Mouse (Mus musculus) hindbrain, embryonic 13.5 days (tissue): ENCODE data around the gene Olfr282. TPM values are rescaled to one million over a fixed set of nuclear protein-coding genes. Genes with fewer than 3 reads are reported as not detected.

Experiments used
- ATAC-seq: fragments of 200-750 bp; cut with Nextera tagmentation; 2 replicates; pipeline ENCODE4 v1.8.0; 2017; ENCODE audit warnings: moderate TSS enrichment; ENCODE audit not compliant: low FRiP score
- H3K27ac ChIP-seq: fragments of 300-500 bp; sonication (generic); 2 replicates; pipeline ENCODE4 v1.5.1; 2015; ENCODE audit warnings: inconsistent platforms, mild to moderate bottlenecking, moderate library complexity
- H3K27me3 ChIP-seq: fragments of 300-500 bp; sonication (generic); 2 replicates; pipeline ENCODE4 v1.6.1; 2015; ENCODE audit warnings: mild to moderate bottlenecking, inconsistent platforms
- H3K36me3 ChIP-seq: fragments of 300-500 bp; sonication (generic); 2 replicates; pipeline ENCODE4 v1.6.1; 2015; ENCODE audit warnings: mild to moderate bottlenecking, inconsistent platforms
- H3K4me1 ChIP-seq: fragments of 300-500 bp; sonication (generic); replicated peaks from 2 replicates; pipeline ENCODE4 v1.6.1; 2015; ENCODE audit warnings: inconsistent platforms
- H3K4me2 ChIP-seq: fragments of 300-500 bp; sonication (generic); 2 replicates; pipeline ENCODE4 v1.6.1; 2015; ENCODE audit warnings: inconsistent platforms, mild to moderate bottlenecking, moderate library complexity
- H3K4me3 ChIP-seq: fragments of 300-500 bp; sonication (generic); 2 replicates; pipeline ENCODE4 v1.5.1; 2015; ENCODE audit warnings: mild to moderate bottlenecking, inconsistent platforms
- H3K9ac ChIP-seq: fragments of 300-500 bp; sonication (generic); 2 replicates; pipeline ENCODE4 v1.6.1; 2015; ENCODE audit warnings: mild to moderate bottlenecking, inconsistent platforms
- H3K9me3 ChIP-seq: fragments of 300-500 bp; sonication (generic); 2 replicates; pipeline ENCODE4 v1.6.1; 2016; ENCODE audit warnings: inconsistent platforms
- WGBS: fragments of 180-500 bp; shearing (Covaris S2); methylation state at CpG from one replicate; pipeline ENCODE4 v1.1.7; 2015; 5-methylcytosine and 5-hydroxymethylcytosine counted together
- polyA plus RNA-seq: library from polyadenylated mRNA; unstranded; fragments of >200 nt; fragmentation: Nextera tagmentation; extraction: Ambion mirVana; gene quantifications from 2 replicates; pipeline ENCODE4 v1.2.1, GENCODE M21; 2015

Gene Olfr282
- polyA plus RNA-seq, 1 experiment from 2014 or later, result not detected

- WGBS, result 73% methylated on average over 7 of the region's 7 CpGs
- Histone ChIP-seq H3K36me3 (no peaks in the 10 kb centered on the region), H3K9ac (no peak overlapping the region), H3K4me1 (no peaks in the 10 kb centered on the region), H3K27me3 (no peaks in the 10 kb centered on the region), H3K9me3 (no peaks in the 10 kb centered on the region), H3K4me3 (no peak overlapping the region), H3K27ac (no peak overlapping the region), H3K4me2 (no peak overlapping the region)
- no peak for ATAC-seq
Measured at GRCm38 (mm10) chr15:98418096-98418495, 12.9 kb upstream of the Olfr282 start.

- no peak overlapping the region for H3K4me2 ChIP-seq
- no peak for ATAC-seq
- H3K4me3 ChIP-seq, result no peak overlapping the region
- 74% methylated on average over 4 of the region's 4 CpGs for WGBS
- no peaks in the 10 kb centered on the region for H3K27me3 ChIP-seq
- no peaks in the 10 kb centered on the region for H3K36me3 ChIP-seq
- no peak overlapping the region for H3K27ac ChIP-seq
- 0 out of 2 replicates have a peak, but pooled peaks cover 3% of the 10 kb centered on the region for H3K4me1 ChIP-seq
- no peak overlapping the region for H3K9ac ChIP-seq
- no peaks in the 10 kb centered on the region for H3K9me3 ChIP-seq
Measured at GRCm38 (mm10) chr15:98420897-98421296, 10.1 kb upstream of the Olfr282 start.

- Histone ChIP-seq H3K9me3 (no peaks in the 10 kb centered on the region), H3K4me3 (no peak overlapping the region), H3K36me3 (no peaks in the 10 kb centered on the region), H3K27ac (no peak overlapping the region), H3K4me2 (no peak overlapping the region), H3K27me3 (no peaks in the 10 kb centered on the region), H3K4me1 (0 out of 2 replicates have a peak, but pooled peaks cover 3% of the 10 kb centered on the region), H3K9ac (no peak overlapping the region)
- WGBS, result 66% methylated on average over 14 of the region's 14 CpGs
- no peak for ATAC-seq
Measured at GRCm38 (mm10) chr15:98424326-98424725, 6.7 kb upstream of the Olfr282 start.

- no peak for ATAC-seq
- no peak overlapping the region for H3K4me2 ChIP-seq
- H3K4me1 ChIP-seq, result 0 out of 2 replicates have a peak, but pooled peaks cover 3% of the 10 kb centered on the region
- H3K4me3 ChIP-seq, result no peak overlapping the region
- H3K27ac ChIP-seq, result no peak overlapping the region
- H3K9ac ChIP-seq, result no peak overlapping the region
- 67% methylated on average over 6 of the region's 6 CpGs for WGBS
- no peaks in the 10 kb centered on the region for H3K27me3 ChIP-seq
- no peaks in the 10 kb centered on the region for H3K9me3 ChIP-seq
- H3K36me3 ChIP-seq, result no peaks in the 10 kb centered on the region
Measured at GRCm38 (mm10) chr15:98424753-98425152, 6.3 kb upstream of the Olfr282 start.

- 84% methylated on average over 7 of the region's 7 CpGs for WGBS
- H3K36me3 ChIP-seq, result no peaks in the 10 kb centered on the region
- no peak overlapping the region for H3K4me2 ChIP-seq
- 0 out of 2 replicates have a peak, but pooled peaks cover 3% of the 10 kb centered on the region for H3K4me1 ChIP-seq
- ATAC-seq, result no peak
- H3K4me3 ChIP-seq, result no peak overlapping the region
- no peaks in the 10 kb centered on the region for H3K27me3 ChIP-seq
- no peaks in the 10 kb centered on the region for H3K9me3 ChIP-seq
- H3K27ac ChIP-seq, result no peak overlapping the region
- H3K9ac ChIP-seq, result no peak overlapping the region
Measured at GRCm38 (mm10) chr15:98425188-98425587, 5.8 kb upstream of the Olfr282 start.

- Histone ChIP-seq H3K36me3 (no peaks in the 10 kb centered on the region), H3K27me3 (no peaks in the 10 kb centered on the region), H3K9me3 (no peaks in the 10 kb centered on the region), H3K9ac (no peak overlapping the region), H3K4me1 (no peaks in the 10 kb centered on the region), H3K4me3 (no peak overlapping the region), H3K4me2 (no peak overlapping the region), H3K27ac (no peak overlapping the region)
- WGBS, result 82% methylated on average over 3 of the region's 3 CpGs
- no peak for ATAC-seq
Measured at GRCm38 (mm10) chr15:98444561-98444960, 13.5 kb downstream of the Olfr282 start.

- H3K9me3 ChIP-seq, result no peaks in the 10 kb centered on the region
- H3K27ac ChIP-seq, result no peak overlapping the region
- no peak overlapping the region for H3K9ac ChIP-seq
- no peak for ATAC-seq
- H3K4me2 ChIP-seq, result peak overlapping the region; percentile 7; the same call in 1 of the 2 replicates
- WGBS, result 58% methylated on average over 4 of the region's 4 CpGs
- no peaks in the 10 kb centered on the region for H3K36me3 ChIP-seq
- no peaks in the 10 kb centered on the region for H3K4me1 ChIP-seq
- no peak overlapping the region for H3K4me3 ChIP-seq
- no peaks in the 10 kb centered on the region for H3K27me3 ChIP-seq
Measured at GRCm38 (mm10) chr15:98448521-98448920, 17.5 kb downstream of the Olfr282 start.

GRCm38 (mm10) chr15:98452288-98452687, 21.3 kb downstream of the Olfr282 start, which contains the start of gene Olfr281:
Olfr281 (plus strand) TSS chr15:98452588.
- no peaks in the 10 kb centered on the region for H3K4me1 ChIP-seq
- no peak within 1 kb of the TSS for H3K4me2 ChIP-seq
- H3K9me3 ChIP-seq, result no peaks in the 10 kb centered on the region
- H3K27me3 ChIP-seq, result no peaks in the 10 kb centered on the region
- ATAC-seq, result no peak
- H3K4me3 ChIP-seq, result no peak within 1 kb of the TSS
- no peaks in the 10 kb centered on the region for H3K36me3 ChIP-seq
- no peak within 1 kb of the TSS for H3K9ac ChIP-seq
- WGBS, result 93% methylated on average over 7 of the region's 7 CpGs
- H3K27ac ChIP-seq, result no peak within 1 kb of the TSS

- no peak for ATAC-seq
- H3K36me3 ChIP-seq, result no peaks in the 10 kb centered on the region
- no peak within 1 kb of the TSS for H3K4me2 ChIP-seq
- no peaks in the 10 kb centered on the region; the same call in none of the 2 replicates for H3K9me3 ChIP-seq
- no peak within 1 kb of the TSS for H3K27ac ChIP-seq
- 95% methylated on average over 4 of the region's 4 CpGs for WGBS
- no peak within 1 kb of the TSS for H3K9ac ChIP-seq
- H3K4me3 ChIP-seq, result no peak within 1 kb of the TSS
- no peaks in the 10 kb centered on the region for H3K27me3 ChIP-seq
- H3K4me1 ChIP-seq, result no peaks in the 10 kb centered on the region
Measured at GRCm38 (mm10) chr15:98469596-98469995, 38.6 kb downstream of the Olfr282 start, which contains the start of gene OR5BS1P. OR5BS1P (plus strand) TSS chr15:98469896.

GRCm38 (mm10) chr15:98471539-98471938, 40.5 kb downstream of the Olfr282 start:
- Histone ChIP-seq H3K36me3 (no peaks in the 10 kb centered on the region), H3K27ac (no peak overlapping the region), H3K9me3 (no peaks in the 10 kb centered on the region; the same call in none of the 2 replicates), H3K9ac (no peak overlapping the region), H3K4me1 (no peaks in the 10 kb centered on the region), H3K4me3 (no peak overlapping the region), H3K4me2 (no peak overlapping the region), H3K27me3 (no peaks in the 10 kb centered on the region)
- WGBS, result 94% methylated on average over 13 of the region's 13 CpGs
- ATAC-seq, result no peak

GRCm38 (mm10) chr15:98474958-98475357, 43.9 kb downstream of the Olfr282 start:
- Histone ChIP-seq H3K36me3 (no peaks in the 10 kb centered on the region), H3K4me2 (no peak overlapping the region), H3K4me1 (no peaks in the 10 kb centered on the region), H3K9ac (no peak overlapping the region), H3K9me3 (no peaks in the 10 kb centered on the region), H3K27me3 (no peaks in the 10 kb centered on the region), H3K4me3 (no peak overlapping the region), H3K27ac (no peak overlapping the region)
- WGBS, result 82% methylated on average over 10 of the region's 10 CpGs
- ATAC-seq, result no peak

- WGBS, result 58% methylated on average over 10 of the region's 10 CpGs
- H3K4me3 ChIP-seq, result no peak overlapping the region
- H3K36me3 ChIP-seq, result no peaks in the 10 kb centered on the region
- H3K4me2 ChIP-seq, result no peak overlapping the region
- H3K4me1 ChIP-seq, result no peaks in the 10 kb centered on the region
- H3K27me3 ChIP-seq, result no peaks in the 10 kb centered on the region
- no peaks in the 10 kb centered on the region for H3K9me3 ChIP-seq
- no peak overlapping the region for H3K27ac ChIP-seq
- no peak for ATAC-seq
- no peak overlapping the region for H3K9ac ChIP-seq
Measured at GRCm38 (mm10) chr15:98475382-98475781, 44.4 kb downstream of the Olfr282 start.

- whole genome bisulfite sequencing, result 74% methylated on average over 5 of the region's 5 CpGs
- no peaks in the 10 kb centered on the region for H3K27me3 ChIP-seq
Measured at GRCm38 (mm10) chr15:98476281-98476680, 45.3 kb downstream of the Olfr282 start.

More at GRCm38 (mm10) chr15:98476281-98476680, 45.3 kb downstream of the Olfr282 start:
- H3K36me3 ChIP-seq, result no peaks in the 10 kb centered on the region
- ATAC-seq, result no peak
- H3K27ac ChIP-seq, result no peak overlapping the region
- no peaks in the 10 kb centered on the region for H3K4me1 ChIP-seq
- H3K4me3 ChIP-seq, result no peak overlapping the region
- no peak overlapping the region for H3K4me2 ChIP-seq
- H3K9ac ChIP-seq, result no peak overlapping the region
- H3K9me3 ChIP-seq, result no peaks in the 10 kb centered on the region
